Mouse (Mus musculus) megakaryocyte, embryonic 14.5 days (primary cell): ENCODE data around the gene Ralgapa2.

ENCODE experiments used
- FLI1 ChIP-seq: IDR thresholded peaks from 2 replicates; pipeline ENCODE4 v1.6.1; 2012; ENCODE audit warnings: low read length, inconsistent platforms, mixed read lengths
- GATA1 ChIP-seq: IDR thresholded peaks from 3 replicates; pipeline ENCODE4 v1.6.1; 2012; ENCODE audit warnings: mixed read lengths, low read length, inconsistent platforms, borderline replicate concordance

GRCm38 (mm10) chr2:146414484-146415291 lies 97.5 kb downstream of the Ralgapa2 start:
- TF ChIP-seq FLI1, result no peak
- no peak for TF ChIP-seq GATA1
